Mouse (Mus musculus) layer of hippocampus, adult 8-10 months (tissue): Measurements from ENCODE around the gene Dpy30. TPM values are rescaled to one million over a fixed set of nuclear protein-coding genes. Genes with fewer than 3 reads are reported as not detected.

Experiments used
- DNase-seq, 2 experiments: peaks; one replicate each; pipeline ENCODE4 v3.0.0; 2022; ENCODE audit warnings: low spot score in 2 of 2
- total RNA-seq, 4 experiments: library from RNA; stranded (reverse); gene quantifications; 2 replicates each; pipeline ENCODE4 v1.2.4; 2022

Gene Dpy30
- total RNA-seq, 4 experiments from 2014 or later = 39.2 to 49.9 (median 46.5) TPM

GRCm38 (mm10) chr17:74295026-74295970 is 28.4 kb downstream of the Dpy30 start, which contains the start of gene Memo1:
Gene Memo1, minus strand, starts transcription at chr17:74295521.
- DNase-seq = peak; percentile 64 to 76

GRCm38 (mm10) chr17:74294426-74295025 is 29.2 kb downstream of the Dpy30 start:
- peak; percentile 50 to 67 for DNase-seq

- peak in 1 of 2 experiments; percentile 19 for DNase-seq
These were observed 29.9 kb downstream of the Dpy30 start for GRCm38 (mm10) chr17:74293687-74294425.

- no peak for DNase-seq
These were observed 31.9 kb downstream of the Dpy30 start for GRCm38 (mm10) chr17:74291640-74292361.

- no peak for DNase-seq
These were observed 32.9 kb downstream of the Dpy30 start for GRCm38 (mm10) chr17:74290869-74291268.

GRCm38 (mm10) chr17:74290198-74290597 is 33.5 kb downstream of the Dpy30 start:
- no peak for DNase-seq

GRCm38 (mm10) chr17:74288626-74289025 is 35.1 kb downstream of the Dpy30 start:
- DNase-seq = no peak

- no peak for DNase-seq
These were observed 37.5 kb downstream of the Dpy30 start for GRCm38 (mm10) chr17:74286140-74286730.

GRCm38 (mm10) chr17:74285730-74286129 is 38.0 kb downstream of the Dpy30 start:
- no peak for DNase-seq

- no peak for DNase-seq
These were observed 39.2 kb downstream of the Dpy30 start for GRCm38 (mm10) chr17:74284397-74285115.

GRCm38 (mm10) chr17:74282024-74282423 is 41.7 kb downstream of the Dpy30 start:
- no peak for DNase-seq

GRCm38 (mm10) chr17:74278966-74279869 is 44.5 kb downstream of the Dpy30 start:
- no peak for DNase-seq

- DNase-seq = no peak
These were observed 49.3 kb downstream of the Dpy30 start for GRCm38 (mm10) chr17:74274471-74274870.

- no peak for DNase-seq
These were observed 51.0 kb downstream of the Dpy30 start for GRCm38 (mm10) chr17:74272683-74273205.

- no peak for DNase-seq
These were observed 52.0 kb downstream of the Dpy30 start for GRCm38 (mm10) chr17:74271541-74272268.

GRCm38 (mm10) chr17:74270205-74270604 is 53.5 kb downstream of the Dpy30 start:
- no peak for DNase-seq

- DNase-seq = no peak
These were observed 56.1 kb downstream of the Dpy30 start for GRCm38 (mm10) chr17:74267415-74268180.
